Mouse (Mus musculus) olfactory bulb, adult 2 months (tissue): ENCODE data around the gene Bpifb6.

Experiments used
- CTCF ChIP-seq: fragments of 200-500 bp; IDR thresholded peaks from 2 replicates; pipeline ENCODE4 v1.5.1; 2012; ENCODE audit warnings: low read depth, mild to moderate bottlenecking, low read length, moderate library complexity; ENCODE audit not compliant: insufficient read depth
- POLR2A ChIP-seq: fragments of 200-500 bp; IDR thresholded peaks from 2 replicates; pipeline ENCODE4 v1.6.1; 2012; ENCODE audit warnings: mild to moderate bottlenecking, low read depth, low read length, moderate library complexity; ENCODE audit not compliant: insufficient read depth

DNA sequence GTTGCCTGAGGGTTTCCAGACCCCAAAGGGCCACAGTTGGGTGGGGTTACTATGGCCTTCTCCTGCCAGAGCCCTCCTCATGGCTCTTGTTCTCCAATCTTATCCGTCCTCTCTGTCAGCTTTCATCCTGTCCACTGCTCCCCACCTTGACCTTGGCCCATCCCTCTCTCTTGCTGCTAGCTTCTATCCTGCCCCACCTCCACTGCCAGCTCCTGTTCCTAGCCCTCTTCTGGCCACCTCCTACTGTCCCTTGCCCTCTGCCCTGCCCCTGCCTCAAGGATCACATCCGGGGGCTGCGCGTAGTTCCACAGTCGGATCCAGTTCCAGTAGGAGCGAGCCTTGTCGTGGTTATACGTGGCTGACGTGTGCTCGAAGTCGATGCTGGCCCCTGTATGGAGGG, 39.9 kb upstream of the Bpifb6 start:
- TF ChIP-seq CTCF: no peak
- no peak for TF ChIP-seq POLR2A
